Mouse (Mus musculus): Measurements from ENCODE around the gene Col24a1.
A peak's percentile ranks its signal among the peaks of the same experiment; 100 is the strongest.

Col24a1 gene

GRCm38 (mm10) chr3:145575743-145576481 lies 283.6 kb downstream of the Col24a1 start, which contains the start of gene Znhit6:
Gene Znhit6 (plus strand): TSS chr3:145576205.
- DNase-seq = peak; percentile 94

- DNase-seq = no peak
Observed at GRCm38 (mm10) chr3:145576482-145576822, 284.2 kb downstream of the Col24a1 start.

GRCm38 (mm10) chr3:145576876-145577275 lies 284.6 kb downstream of the Col24a1 start:
- peak in 1 of 2 experiments; percentile 6 for DNase-seq

- no peak for DNase-seq
Observed at GRCm38 (mm10) chr3:145583043-145583442, 290.8 kb downstream of the Col24a1 start.

- no peak for DNase-seq
Observed at GRCm38 (mm10) chr3:145583522-145584200, 291.4 kb downstream of the Col24a1 start.

GRCm38 (mm10) chr3:145590562-145590961 lies 298.3 kb downstream of the Col24a1 start:
- no peak for DNase-seq

GRCm38 (mm10) chr3:145591841-145592542 lies 299.7 kb downstream of the Col24a1 start:
- DNase-seq = no peak

- no peak for DNase-seq
Observed at GRCm38 (mm10) chr3:145595354-145595753, 303.1 kb downstream of the Col24a1 start.

- no peak for DNase-seq
Observed at GRCm38 (mm10) chr3:145599059-145599458, 306.8 kb downstream of the Col24a1 start.

- DNase-seq = no peak
Observed at GRCm38 (mm10) chr3:145600801-145601200, 308.5 kb downstream of the Col24a1 start.

- no peak for DNase-seq
Observed at GRCm38 (mm10) chr3:145601345-145601744, 309.1 kb downstream of the Col24a1 start.

All from cerebellum, postnatal 36 days (tissue).